Mouse (Mus musculus) liver, postnatal 0 days (tissue): ENCODE measurements around the gene Borcs5. TPM values are rescaled to one million over a fixed set of nuclear protein-coding genes. Genes with fewer than 3 reads are reported as not detected.

Source experiments
- ATAC-seq: fragments of 200-750 bp; cut with Nextera tagmentation; 2 replicates; pipeline ENCODE4 v1.8.0; 2017; ENCODE audit warnings: mild to moderate bottlenecking, moderate library complexity
- DNase-seq: peaks from one replicate; pipeline ENCODE4 v3.0.0-alpha.2; 2016
- H3K27ac ChIP-seq: fragments of 300-500 bp; sonication (generic); 2 replicates; pipeline ENCODE4 v1.5.1; 2014; ENCODE audit warnings: antibody characterized with exemption, moderate library complexity, mild to moderate bottlenecking, low read depth
- H3K27me3 ChIP-seq: fragments of 300-500 bp; sonication (generic); 2 replicates; pipeline ENCODE4 v1.6.1; 2014; ENCODE audit warnings: low read length, control low read depth, mixed read lengths; ENCODE audit not compliant: insufficient read depth
- H3K36me3 ChIP-seq: fragments of 300-500 bp; sonication (generic); replicated peaks from 2 replicates; pipeline ENCODE4 v1.6.1; 2014; ENCODE audit warnings: mild to moderate bottlenecking, control low read depth, low read length, moderate library complexity, mixed read lengths; ENCODE audit not compliant: insufficient read depth
- H3K4me1 ChIP-seq: fragments of 300-500 bp; sonication (generic); 2 replicates; pipeline ENCODE4 v1.6.1; 2014; ENCODE audit warnings: antibody characterized with exemption, mild to moderate bottlenecking, control low read depth; ENCODE audit not compliant: insufficient read depth
- H3K4me2 ChIP-seq: fragments of 300-500 bp; sonication (generic); 2 replicates; pipeline ENCODE4 v1.6.1; 2014; ENCODE audit warnings: low read depth, mild to moderate bottlenecking, low read length, moderate library complexity, mixed read lengths
- H3K4me3 ChIP-seq: fragments of 300-500 bp; sonication (generic); 2 replicates; pipeline ENCODE4 v1.5.1; 2014; ENCODE audit warnings: low read depth, low read length
- H3K9ac ChIP-seq: fragments of 300-500 bp; sonication (generic); replicated peaks from 2 replicates; pipeline ENCODE4 v1.6.1; 2014; ENCODE audit warnings: mild to moderate bottlenecking, moderate library complexity
- H3K9me3 ChIP-seq: fragments of 300-500 bp; sonication (generic); 2 replicates; pipeline ENCODE4 v1.6.1; 2016; ENCODE audit warnings: mild to moderate bottlenecking, control low read depth, low read length, mixed read lengths
- CTCF ChIP-seq: sonication (generic); IDR thresholded peaks from 2 replicates; pipeline ENCODE4 v1.5.1; 2016; ENCODE audit warnings: antibody characterized with exemption, low read depth
- EP300 ChIP-seq: IDR thresholded peaks from 2 replicates; pipeline ENCODE4 v1.6.1; 2016; ENCODE audit warnings: antibody characterized with exemption, low read depth, mild to moderate bottlenecking
- WGBS: fragments of 180-500 bp; shearing (Covaris S2); extraction: QIAGEN DNeasy Blood & Tissue Kit; methylation state at CpG from one replicate; pipeline ENCODE4 v1.1.7; 2014; ENCODE audit not compliant: insufficient replicate concordance; 5-methylcytosine and 5-hydroxymethylcytosine counted together
- polyA plus RNA-seq: library from polyadenylated mRNA; unstranded; fragments of >200 nt; fragmentation: Nextera tagmentation; extraction: Ambion mirVana; gene quantifications from 2 replicates; pipeline ENCODE4 v1.2.1, GENCODE M21; 2015

Borcs5 gene
- polyA plus RNA-seq, 1 experiment from 2014 or later, result 8.3 TPM

GRCm38 (mm10) chr6:134694988-134695387 lies 55.7 kb downstream of the Borcs5 start:
- peak; percentile 71 for ATAC-seq
- no peak overlapping the region for H3K4me2 ChIP-seq
- no peak overlapping the region for H3K4me3 ChIP-seq
- H3K9me3 ChIP-seq, result no peaks in the 10 kb centered on the region
- TF ChIP-seq CTCF (no peak), EP300 (no peak)
- no peaks in the 10 kb centered on the region for H3K27me3 ChIP-seq
- H3K9ac ChIP-seq, result no peak overlapping the region
- peaks cover 4% of the 10 kb centered on the region for H3K4me1 ChIP-seq
- no peak for DNase-seq
- H3K27ac ChIP-seq, result no peak overlapping the region
- WGBS, result 92% methylated on average over 3 of the region's 3 CpGs
- H3K36me3 ChIP-seq, result no peaks in the 10 kb centered on the region

DNA sequence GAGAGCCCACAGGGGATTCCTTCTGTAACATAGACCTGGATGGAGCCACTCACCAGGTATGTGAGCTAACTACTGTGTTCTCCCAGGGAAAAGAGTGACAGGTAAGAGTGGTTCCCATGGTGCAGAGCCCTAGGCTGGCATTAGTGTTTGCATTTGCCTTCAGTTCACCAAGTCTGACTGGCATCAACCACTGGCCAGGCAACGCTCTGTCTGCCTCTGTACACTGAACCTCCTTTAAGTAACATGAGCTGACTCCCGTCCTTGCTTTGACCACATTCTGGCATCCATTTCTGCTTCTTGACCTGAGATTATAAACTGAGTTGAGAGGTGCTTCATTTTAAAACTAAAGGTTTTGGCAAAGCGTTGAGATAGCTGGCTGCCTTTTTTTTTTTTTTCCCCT lies 56.3 kb downstream of the Borcs5 start:
- H3K27ac ChIP-seq, result no peak overlapping the region
- no peaks in the 10 kb centered on the region for H3K27me3 ChIP-seq
- no peak overlapping the region for H3K4me2 ChIP-seq
- H3K9me3 ChIP-seq, result no peaks in the 10 kb centered on the region
- H3K36me3 ChIP-seq, result no peaks in the 10 kb centered on the region
- H3K4me1 ChIP-seq, result peaks cover 11% of the 10 kb centered on the region
- WGBS, result 76% methylated on average over 3 of the region's 3 CpGs
- H3K9ac ChIP-seq, result no peak overlapping the region
- H3K4me3 ChIP-seq, result no peak overlapping the region
- ATAC-seq (no peak), DNase-seq (no peak)
- no peak for TF ChIP-seq EP300
- TF ChIP-seq CTCF, result no peak

DNA sequence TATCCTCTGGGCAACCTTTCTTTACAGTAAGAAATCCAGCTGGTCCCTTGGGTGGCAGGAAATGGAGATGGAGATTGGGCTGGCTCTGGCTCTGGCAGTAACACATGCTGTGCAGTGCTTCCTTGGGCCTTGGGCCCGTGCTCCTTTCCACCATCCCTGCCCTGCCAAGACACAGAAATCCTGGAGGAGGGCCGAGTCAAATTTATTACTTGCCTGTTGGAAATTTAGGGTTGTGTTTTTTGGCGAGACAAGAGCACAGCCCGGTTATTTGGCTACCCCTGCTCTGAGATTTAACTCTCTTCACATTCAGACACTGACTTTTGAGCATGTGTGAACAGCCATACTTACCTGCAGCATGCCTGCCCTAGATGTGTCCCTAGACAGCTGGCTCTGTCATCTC lies 56.8 kb downstream of the Borcs5 start:
- no peaks in the 10 kb centered on the region for H3K27me3 ChIP-seq
- no peak overlapping the region for H3K27ac ChIP-seq
- H3K9ac ChIP-seq, result no peak overlapping the region
- no peaks in the 10 kb centered on the region for H3K36me3 ChIP-seq
- H3K4me1 ChIP-seq, result peaks cover 13% of the 10 kb centered on the region
- H3K4me2 ChIP-seq, result no peak overlapping the region
- DNase-seq, result no peak
- WGBS, result 62% methylated on average over 4 of the region's 4 CpGs
- ATAC-seq, result no peak
- no peak for TF ChIP-seq EP300
- TF ChIP-seq CTCF, result no peak
- H3K9me3 ChIP-seq, result no peaks in the 10 kb centered on the region
- H3K4me3 ChIP-seq, result no peak overlapping the region

DNA sequence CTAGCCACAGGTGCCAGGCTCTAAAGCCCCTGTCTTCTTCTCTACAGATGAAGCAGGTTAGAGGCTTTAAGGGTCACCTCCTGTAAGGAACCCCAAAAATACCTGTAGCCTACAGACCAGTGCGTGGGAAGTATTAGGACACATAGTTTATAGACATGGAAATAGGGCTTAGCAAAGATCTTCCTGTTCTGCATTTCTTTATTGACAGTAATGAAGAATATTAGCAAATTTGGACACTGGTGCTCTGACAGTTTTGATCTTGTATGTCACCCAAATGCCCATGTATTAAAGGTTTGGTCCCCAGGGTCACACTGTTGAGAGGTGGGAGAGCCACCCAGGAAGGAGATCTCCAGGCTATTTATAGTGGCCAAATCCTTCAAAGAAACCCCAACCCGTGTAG lies 57.2 kb downstream of the Borcs5 start:
- WGBS, result 69% methylated on average over 2 of the region's 2 CpGs
- no peak overlapping the region for H3K4me3 ChIP-seq
- H3K4me2 ChIP-seq, result no peak overlapping the region
- no peak overlapping the region for H3K27ac ChIP-seq
- peaks cover 16% of the 10 kb centered on the region for H3K4me1 ChIP-seq
- no peaks in the 10 kb centered on the region for H3K36me3 ChIP-seq
- no peak for ATAC-seq
- no peak overlapping the region for H3K9ac ChIP-seq
- no peaks in the 10 kb centered on the region for H3K27me3 ChIP-seq
- TF ChIP-seq CTCF, result no peak
- TF ChIP-seq EP300, result no peak
- DNase-seq, result no peak
- H3K9me3 ChIP-seq, result no peaks in the 10 kb centered on the region

- Histone ChIP-seq H3K27ac (no peak overlapping the region), H3K36me3 (no peaks in the 10 kb centered on the region), H3K9me3 (no peaks in the 10 kb centered on the region), H3K4me2 (no peak overlapping the region), H3K4me3 (no peak overlapping the region), H3K9ac (no peak overlapping the region), H3K4me1 (peaks cover 22% of the 10 kb centered on the region), H3K27me3 (no peaks in the 10 kb centered on the region)
- no peak for DNase-seq
- TF ChIP-seq CTCF (no peak), EP300 (no peak)
- no peak for ATAC-seq
- 95% methylated on average over 5 of the region's 5 CpGs for WGBS
These were observed 58.9 kb downstream of the Borcs5 start for GRCm38 (mm10) chr6:134698243-134698642.

DNA sequence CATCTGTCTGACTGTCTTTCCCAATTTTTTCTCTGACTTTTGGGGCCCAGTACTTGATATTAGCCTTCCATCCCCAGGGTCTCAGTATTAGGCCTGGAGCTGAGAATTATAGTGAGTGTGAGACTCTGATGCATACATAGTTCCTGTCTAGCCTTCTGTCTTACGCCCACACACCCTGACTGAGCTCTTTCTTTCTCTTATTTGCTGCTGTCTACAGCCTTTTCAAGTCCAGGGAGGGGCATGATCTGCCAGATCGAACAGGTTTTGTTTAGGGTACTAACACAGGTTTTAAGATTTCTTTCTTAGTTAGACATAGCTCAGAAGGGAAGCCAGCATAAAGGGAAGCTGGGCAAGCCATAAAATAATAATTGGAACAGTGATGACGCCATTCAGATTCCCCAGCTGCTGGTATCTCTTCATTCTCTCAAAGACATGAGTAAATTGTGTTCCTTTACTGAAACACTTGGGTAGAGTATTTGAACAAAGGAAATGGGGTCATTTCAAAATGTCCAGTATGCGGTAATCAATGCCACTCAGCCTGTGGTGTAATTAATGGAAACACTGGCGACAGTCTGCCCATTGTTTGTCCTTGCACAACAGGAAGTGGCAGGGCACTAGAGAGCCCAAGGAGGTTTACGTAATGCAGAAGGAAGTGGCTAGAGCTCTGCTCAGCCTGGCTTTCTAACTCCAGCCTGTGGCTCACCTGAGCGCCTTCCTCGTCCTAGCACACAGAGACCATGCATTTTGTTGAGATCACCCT lies 61.3 kb downstream of the Borcs5 start:
- Histone ChIP-seq H3K4me3 (no peak overlapping the region), H3K36me3 (no peaks in the 10 kb centered on the region), H3K4me1 (peaks cover 27% of the 10 kb centered on the region), H3K9ac (0 out of 2 replicates have a peak overlapping the region, but pooled peaks have one; percentile 26), H3K27me3 (no peaks in the 10 kb centered on the region), H3K9me3 (no peaks in the 10 kb centered on the region), H3K4me2 (peak overlapping the region; percentile 10; the same call in 1 of the 2 replicates), H3K27ac (peak overlapping the region; percentile 85)
- peak; percentile 79 for ATAC-seq
- peak; percentile 72 for DNase-seq
- WGBS, result 34% methylated on average over 8 of the region's 8 CpGs
- TF ChIP-seq EP300 (peak; percentile 93), CTCF (no peak)
